Mouse (Mus musculus) layer of hippocampus, postnatal 10 days (tissue): ENCODE data around the gene Rad51d. TPM values are rescaled to one million over a fixed set of nuclear protein-coding genes. Genes with fewer than 3 reads are reported as not detected.

Experiments used
- DNase-seq, 2 experiments: peaks; one replicate each; pipeline ENCODE4 v3.0.0; 2021; ENCODE audit warnings: low spot score in 2 of 2
- total RNA-seq, 2 experiments: library from RNA; stranded (reverse); gene quantifications; 2 replicates each; pipeline ENCODE4 v1.2.3; 2021

Gene Rad51d
- total RNA-seq, 2 experiments from 2014 or later, result 9.7 TPM

DNA sequence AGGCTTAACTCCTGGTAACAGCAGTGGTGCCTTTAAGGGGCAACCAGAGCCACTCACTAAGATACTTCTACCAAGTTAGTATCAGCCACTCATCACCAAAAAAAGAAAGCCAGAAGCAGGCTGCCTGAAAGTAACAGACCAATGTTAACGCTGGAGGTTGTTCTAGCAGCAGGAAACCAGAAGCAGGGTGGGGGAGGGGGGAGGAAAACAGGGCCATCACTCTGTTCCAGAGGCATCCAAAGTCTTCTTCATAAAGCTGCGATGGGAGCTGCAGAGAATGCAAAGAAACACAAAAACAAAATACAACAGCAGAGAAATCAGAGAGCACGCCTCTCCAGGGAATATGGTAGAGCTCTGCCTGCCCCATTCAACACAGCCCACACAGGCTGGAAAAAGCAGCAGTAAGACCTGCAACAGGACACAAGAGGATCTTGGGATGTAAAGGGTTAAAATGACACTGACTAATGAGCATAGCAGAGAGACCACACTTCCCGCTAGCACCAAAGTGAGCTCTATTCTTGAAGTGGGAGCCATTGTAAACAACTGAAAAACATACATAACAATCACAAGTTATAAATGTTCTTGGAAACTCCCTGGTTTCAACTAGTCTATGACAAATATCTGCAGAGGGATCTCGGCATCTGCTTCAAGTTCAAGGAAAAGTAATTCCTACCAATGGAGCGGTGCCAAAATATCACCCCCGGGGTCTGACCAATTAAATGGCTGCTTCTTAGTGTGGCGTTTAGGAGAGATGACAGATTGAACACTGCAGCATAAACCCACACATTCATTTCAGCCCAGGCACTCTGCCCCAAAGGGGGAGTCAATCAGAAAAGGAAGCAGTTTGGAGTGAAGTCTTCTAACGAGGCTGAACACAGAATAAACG lies 59.2 kb downstream of the Rad51d start:
- DNase-seq, result no peak

DNA sequence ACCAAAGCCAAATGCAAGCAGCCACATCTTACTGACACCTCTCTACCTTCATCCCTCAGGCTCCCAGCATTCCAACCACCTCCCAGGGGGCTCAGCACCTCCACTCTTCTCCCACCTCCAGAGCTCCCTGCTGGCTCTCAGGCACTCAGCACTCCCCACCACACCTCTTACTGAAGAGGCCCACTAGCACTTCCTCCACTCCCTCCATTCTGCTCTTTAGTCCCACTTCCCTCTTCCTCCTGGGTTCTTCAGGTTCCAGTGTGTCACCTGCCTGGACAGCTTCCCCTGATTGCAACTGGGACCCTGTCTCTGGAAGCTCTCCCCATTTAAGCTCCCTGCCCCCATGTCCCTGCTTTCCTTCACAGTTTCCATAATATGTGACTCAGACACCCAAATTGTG lies 63.6 kb downstream of the Rad51d start:
- DNase-seq, result no peak

Other genes with a start within 250 kb of the Rad51d start
- under 1 TPM; 0.40 to 0.46 TPM for gene Cct6b, start 126.3 kb downstream of the Rad51d start, total RNA-seq
- 10 to 100 TPM; 17.1 to 17.6 TPM for gene Zfp830, start 126.3 kb downstream of the Rad51d start, total RNA-seq
- gene Lig3, start 109.5 kb downstream of the Rad51d start, total RNA-seq, result 10 to 100 TPM; 31.0 to 35.3 TPM
- gene Rffl, start 19.4 kb downstream of the Rad51d start, total RNA-seq, result 1 to 10 TPM; 3.8 to 6.3 TPM
- not detected for gene Fndc8, start 1.5 kb upstream of the Rad51d start, total RNA-seq
- gene Nle1, start 17.8 kb upstream of the Rad51d start, total RNA-seq, result 10 to 100 TPM; 29.2 to 40.7 TPM
- gene Unc45b, start 19.9 kb upstream of the Rad51d start, total RNA-seq, result 1 to 10 TPM; 4.4 to 4.9 TPM
- gene Slfn5, start 60.7 kb upstream of the Rad51d start, total RNA-seq, result 1 to 10 TPM; 4.0 to 4.3 TPM
- under 1 TPM; 0.91 to 0.98 TPM for gene Slfn9, start 101.2 kb upstream of the Rad51d start, total RNA-seq
- under 1 TPM; 0.23 to 0.49 TPM for gene Slfn8, start 130.2 kb upstream of the Rad51d start, total RNA-seq
- gene Slfn2, start 174.5 kb upstream of the Rad51d start, total RNA-seq, result under 1 TPM; 0.27 to 0.64 TPM
- gene Slfn1, start 226.2 kb upstream of the Rad51d start, total RNA-seq, result not detected